Mouse (Mus musculus) ES-E14 (cell line): ENCODE data around the gene B4galt3.

Experiments
- CHD2 ChIP-seq: IDR thresholded peaks from 2 replicates; pipeline ENCODE4 v1.6.1; 2014; ENCODE audit warnings: mild to moderate bottlenecking, low read depth, low read length, inconsistent platforms
- HCFC1 ChIP-seq: IDR thresholded peaks from 2 replicates; pipeline ENCODE4 v1.6.1; 2012; ENCODE audit warnings: low read length, inconsistent platforms, borderline replicate concordance; ENCODE audit not compliant: insufficient read depth
- MAFK ChIP-seq: IDR thresholded peaks from 2 replicates; pipeline ENCODE4 v1.6.1; 2014; ENCODE audit warnings: mild to moderate bottlenecking, low read depth, low read length, inconsistent platforms; ENCODE audit not compliant: insufficient read depth
- ZNF384 ChIP-seq: IDR thresholded peaks from 2 replicates; pipeline ENCODE4 v1.6.1; 2012; ENCODE audit warnings: low read depth, low read length, inconsistent platforms

GRCm38 (mm10) chr1:171232348-171232747 lies 37.8 kb upstream of the B4galt3 start:
- no peak for TF ChIP-seq MAFK
- TF ChIP-seq ZNF384 = no peak
- TF ChIP-seq CHD2 = no peak
- no peak for TF ChIP-seq HCFC1
